Mouse (Mus musculus) kidney, embryonic 16.5 days (tissue): ENCODE data around the gene Iqschfp. TPM values are rescaled to one million over a fixed set of nuclear protein-coding genes. Genes with fewer than 3 reads are reported as not detected.

ENCODE experiments used
- ATAC-seq: fragments of 200-750 bp; cut with Nextera tagmentation; 2 replicates; pipeline ENCODE4 v1.8.0; 2017; ENCODE audit warnings: moderate TSS enrichment; ENCODE audit not compliant: low FRiP score, low TSS enrichment
- H3K27ac ChIP-seq: fragments of 300-500 bp; sonication (generic); 2 replicates; pipeline ENCODE4 v1.5.1; 2014; ENCODE audit warnings: low read length
- H3K27me3 ChIP-seq: fragments of 300-500 bp; sonication (generic); 2 replicates; pipeline ENCODE4 v1.6.1; 2014; ENCODE audit warnings: low read length, control low read depth, mixed read lengths; ENCODE audit not compliant: insufficient read depth
- H3K36me3 ChIP-seq: fragments of 300-500 bp; sonication (generic); 2 replicates; pipeline ENCODE4 v1.6.1; 2014; ENCODE audit warnings: low read length, control low read depth, mixed read lengths; ENCODE audit not compliant: insufficient read depth
- H3K4me1 ChIP-seq: fragments of 300-500 bp; sonication (generic); 2 replicates; pipeline ENCODE4 v1.6.1; 2014; ENCODE audit warnings: low read length, control low read depth, mixed read lengths; ENCODE audit not compliant: insufficient read depth
- H3K4me2 ChIP-seq: fragments of 300-500 bp; sonication (generic); replicated peaks from 2 replicates; pipeline ENCODE4 v1.6.1; 2014; ENCODE audit warnings: low read depth, low read length
- H3K4me3 ChIP-seq: fragments of 300-500 bp; sonication (generic); 2 replicates; pipeline ENCODE4 v1.5.1; 2014; ENCODE audit warnings: mild to moderate bottlenecking, low read length
- H3K9ac ChIP-seq: fragments of 300-500 bp; sonication (generic); replicated peaks from 2 replicates; pipeline ENCODE4 v1.6.1; 2014; ENCODE audit warnings: low read length
- H3K9me3 ChIP-seq: fragments of 300-500 bp; sonication (generic); 2 replicates; pipeline ENCODE4 v1.6.1; 2016; ENCODE audit warnings: low read length, control low read depth
- whole genome bisulfite sequencing: fragments of 180-500 bp; shearing (Covaris S2); extraction: QIAGEN DNeasy Blood & Tissue Kit; methylation state at CpG from one replicate; pipeline ENCODE4 v1.1.7; 2014; 5-methylcytosine and 5-hydroxymethylcytosine counted together
- polyA plus RNA-seq: library from polyadenylated mRNA; unstranded; fragments of >200 nt; fragmentation: Nextera tagmentation; extraction: Ambion mirVana; gene quantifications from 2 replicates; pipeline ENCODE4 v1.2.1, GENCODE M21; 2015

Gene Iqschfp
- polyA plus RNA-seq, 1 experiment from 2014 or later, result not detected

GRCm38 (mm10) chr3:68283595-68283991 is 391.6 kb downstream of the Iqschfp start:
- Histone ChIP-seq H3K36me3 (no peaks in the 10 kb centered on the region), H3K27ac (no peak overlapping the region), H3K4me1 (no peaks in the 10 kb centered on the region), H3K27me3 (no peaks in the 10 kb centered on the region), H3K9me3 (no peaks in the 10 kb centered on the region), H3K9ac (no peak overlapping the region), H3K4me2 (peak overlapping the region; percentile 31), H3K4me3 (no peak overlapping the region)
- 45% methylated on average over 10 of the region's 10 CpGs for WGBS
- ATAC-seq, result no peak

GRCm38 (mm10) chr3:68284500-68284899 is 392.5 kb downstream of the Iqschfp start:
- Histone ChIP-seq H3K36me3 (no peaks in the 10 kb centered on the region), H3K27me3 (no peaks in the 10 kb centered on the region), H3K27ac (no peak overlapping the region), H3K9me3 (no peaks in the 10 kb centered on the region), H3K9ac (no peak overlapping the region), H3K4me2 (no peak overlapping the region), H3K4me1 (no peaks in the 10 kb centered on the region), H3K4me3 (no peak overlapping the region)
- ATAC-seq, result no peak
- WGBS, result 91% methylated on average over 2 of the region's 2 CpGs

GRCm38 (mm10) chr3:68296752-68297151 is 404.7 kb downstream of the Iqschfp start:
- no peaks in the 10 kb centered on the region for H3K36me3 ChIP-seq
- H3K4me2 ChIP-seq, result no peak overlapping the region
- no peaks in the 10 kb centered on the region for H3K27me3 ChIP-seq
- no peaks in the 10 kb centered on the region for H3K9me3 ChIP-seq
- no peak for ATAC-seq
- no peak overlapping the region for H3K4me3 ChIP-seq
- H3K9ac ChIP-seq, result no peak overlapping the region
- 93% methylated on average over 7 of the region's 7 CpGs for WGBS
- H3K4me1 ChIP-seq, result no peaks in the 10 kb centered on the region
- H3K27ac ChIP-seq, result no peak overlapping the region

- H3K9ac ChIP-seq, result no peak overlapping the region
- no peaks in the 10 kb centered on the region for H3K9me3 ChIP-seq
- no peak overlapping the region for H3K4me3 ChIP-seq
- no peak for ATAC-seq
- 28% methylated on average over 1 of the region's 1 CpGs for WGBS
- no peaks in the 10 kb centered on the region for H3K27me3 ChIP-seq
- no peak overlapping the region for H3K27ac ChIP-seq
- no peak overlapping the region for H3K4me2 ChIP-seq
- H3K4me1 ChIP-seq, result no peaks in the 10 kb centered on the region
- H3K36me3 ChIP-seq, result no peaks in the 10 kb centered on the region
Measured at GRCm38 (mm10) chr3:68305647-68306046, 413.6 kb downstream of the Iqschfp start.

GRCm38 (mm10) chr3:68306726-68307125 is 414.7 kb downstream of the Iqschfp start:
- WGBS, result 65% methylated on average over 4 of the region's 4 CpGs
- no peak overlapping the region for H3K4me2 ChIP-seq
- H3K4me1 ChIP-seq, result no peaks in the 10 kb centered on the region
- no peak overlapping the region for H3K9ac ChIP-seq
- no peaks in the 10 kb centered on the region for H3K9me3 ChIP-seq
- H3K4me3 ChIP-seq, result no peak overlapping the region
- no peaks in the 10 kb centered on the region for H3K27me3 ChIP-seq
- no peaks in the 10 kb centered on the region for H3K36me3 ChIP-seq
- no peak for ATAC-seq
- H3K27ac ChIP-seq, result no peak overlapping the region

GRCm38 (mm10) chr3:68325575-68325974 is 433.5 kb downstream of the Iqschfp start:
- 71% methylated on average over 6 of the region's 6 CpGs for WGBS
- no peaks in the 10 kb centered on the region for H3K4me1 ChIP-seq
- H3K4me2 ChIP-seq, result no peak overlapping the region
- ATAC-seq, result no peak
- no peak overlapping the region for H3K27ac ChIP-seq
- H3K9me3 ChIP-seq, result no peaks in the 10 kb centered on the region
- no peaks in the 10 kb centered on the region for H3K27me3 ChIP-seq
- H3K4me3 ChIP-seq, result no peak overlapping the region
- H3K9ac ChIP-seq, result no peak overlapping the region
- no peaks in the 10 kb centered on the region for H3K36me3 ChIP-seq

- ATAC-seq, result no peak
- 25% methylated on average over 2 of the region's 2 CpGs for WGBS
- Histone ChIP-seq H3K4me3 (no peak overlapping the region), H3K9ac (no peak overlapping the region), H3K4me1 (no peaks in the 10 kb centered on the region), H3K4me2 (no peak overlapping the region), H3K27me3 (no peaks in the 10 kb centered on the region), H3K27ac (no peak overlapping the region), H3K36me3 (no peaks in the 10 kb centered on the region), H3K9me3 (no peaks in the 10 kb centered on the region)
Measured at GRCm38 (mm10) chr3:68332515-68332914, 440.5 kb downstream of the Iqschfp start.

- Histone ChIP-seq H3K27me3 (no peaks in the 10 kb centered on the region), H3K9ac (no peak overlapping the region), H3K9me3 (no peaks in the 10 kb centered on the region), H3K4me3 (no peak overlapping the region), H3K36me3 (no peaks in the 10 kb centered on the region), H3K4me1 (no peaks in the 10 kb centered on the region), H3K4me2 (no peak overlapping the region), H3K27ac (no peak overlapping the region)
- 94% methylated on average over 4 of the region's 4 CpGs for WGBS
- ATAC-seq, result no peak
Measured at GRCm38 (mm10) chr3:68335501-68335900, 443.5 kb downstream of the Iqschfp start.

- no peak overlapping the region for H3K4me2 ChIP-seq
- H3K9ac ChIP-seq, result no peak overlapping the region
- 30% methylated on average over 6 of the region's 6 CpGs for WGBS
- H3K4me1 ChIP-seq, result peaks cover 11% of the 10 kb centered on the region
- peaks cover 6% of the 10 kb centered on the region; the same call in 1 of the 2 replicates for H3K9me3 ChIP-seq
- H3K36me3 ChIP-seq, result no peaks in the 10 kb centered on the region
- H3K27ac ChIP-seq, result no peak overlapping the region
- H3K27me3 ChIP-seq, result no peaks in the 10 kb centered on the region
- H3K4me3 ChIP-seq, result no peak overlapping the region
- ATAC-seq, result no peak
Measured at GRCm38 (mm10) chr3:68350624-68351023, 458.6 kb downstream of the Iqschfp start.

- Histone ChIP-seq H3K27me3 (no peaks in the 10 kb centered on the region), H3K27ac (no peak overlapping the region), H3K36me3 (no peaks in the 10 kb centered on the region), H3K4me3 (no peak overlapping the region), H3K9me3 (peaks cover 6% of the 10 kb centered on the region; the same call in 1 of the 2 replicates), H3K9ac (no peak overlapping the region), H3K4me2 (no peak overlapping the region), H3K4me1 (peaks cover 11% of the 10 kb centered on the region)
- peak; percentile 83 for ATAC-seq
- 15% methylated on average over 3 of the region's 3 CpGs for WGBS
Measured at GRCm38 (mm10) chr3:68351461-68351860, 459.4 kb downstream of the Iqschfp start.
